Mouse (Mus musculus): Measurements from ENCODE around the gene Ankrd65. TPM values are rescaled to one million over a fixed set of nuclear protein-coding genes. Genes with fewer than 3 reads are reported as not detected.
"Not testable (repeated sequence)": the region's sequence is repeated elsewhere in the genome, so short reads cannot be mapped to it uniquely, and the experiment has no call there.

Gene Ankrd65
- not detected in 2 replicates for polyA plus RNA-seq (2016; fragmentation: Nextera tagmentation; extraction: Ambion mirVana)

- Histone ChIP-seq H3K4me2 (replicated peaks) (no peak within 1 kb of the TSS), H3K27ac (no peak within 1 kb of the TSS), H3K9ac (no peak within 1 kb of the TSS), H3K36me3 (no peaks in the 10 kb centered on the region), H3K4me1 (peaks cover under 1% of the 10 kb centered on the region; the same call in 1 of the 2 replicates), H3K9me3 (replicated peaks) (no peaks in the 10 kb centered on the region), H3K4me3 (no peak within 1 kb of the TSS), H3K27me3 (peaks cover 5% of the 10 kb centered on the region; the same call in 1 of the 2 replicates)
- 71% methylated on average over 3 of the region's 3 CpGs for WGBS
- no peak for ATAC-seq (ENCODE audit: low FRiP score)
Observed at GRCm38 (mm10) chr4:155790021-155790489, at the start of gene Ankrd65. Gene Ankrd65 (plus strand): TSS chr4:155790439.

- not testable (repeated sequence) for H3K27ac ChIP-seq; H3K27me3 ChIP-seq; H3K4me3 ChIP-seq; ATAC-seq (ENCODE audit: low FRiP score); H3K9ac ChIP-seq; H3K9me3 ChIP-seq (replicated peaks); H3K4me2 ChIP-seq (replicated peaks)
- Histone ChIP-seq H3K36me3 (peaks cover 72% of the 10 kb centered on the region), H3K4me1 (peaks cover 17% of the 10 kb centered on the region)
- 88% methylated on average over 10 of the region's 10 CpGs for WGBS
Observed at GRCm38 (mm10) chr4:155740681-155741080, 49.6 kb upstream of the Ankrd65 start.

GRCm38 (mm10) chr4:155742684-155743083 lies 47.6 kb upstream of the Ankrd65 start:
- ATAC-seq (ENCODE audit: low FRiP score): no peak
- H3K9me3 ChIP-seq (replicated peaks): no peaks in the 10 kb centered on the region
- H3K27ac ChIP-seq: no peak overlapping the region
- no peak overlapping the region for H3K4me3 ChIP-seq
- WGBS: 94% methylated on average over 5 of the region's 5 CpGs
- no peaks in the 10 kb centered on the region for H3K27me3 ChIP-seq
- H3K36me3 ChIP-seq: peaks cover 79% of the 10 kb centered on the region
- H3K9ac ChIP-seq: no peak overlapping the region
- no peaks in the 10 kb centered on the region for H3K4me1 ChIP-seq
- H3K4me2 ChIP-seq (replicated peaks): no peak overlapping the region

- Histone ChIP-seq H3K4me1 (no peaks in the 10 kb centered on the region), H3K9me3 (replicated peaks) (no peaks in the 10 kb centered on the region), H3K27me3 (no peaks in the 10 kb centered on the region), H3K36me3 (peaks cover 92% of the 10 kb centered on the region), H3K27ac (no peak overlapping the region), H3K9ac (no peak overlapping the region), H3K4me3 (no peak overlapping the region), H3K4me2 (replicated peaks) (no peak overlapping the region)
- ATAC-seq (ENCODE audit: low FRiP score): no peak
- WGBS: 94% methylated on average over 8 of the region's 8 CpGs
Observed at GRCm38 (mm10) chr4:155744474-155744873, 45.8 kb upstream of the Ankrd65 start.

GRCm38 (mm10) chr4:155745136-155745535 lies 45.1 kb upstream of the Ankrd65 start:
- Histone ChIP-seq H3K4me3 (no peak overlapping the region), H3K4me1 (no peaks in the 10 kb centered on the region), H3K27ac (no peak overlapping the region), H3K9me3 (replicated peaks) (no peaks in the 10 kb centered on the region), H3K27me3 (no peaks in the 10 kb centered on the region), H3K4me2 (replicated peaks) (no peak overlapping the region), H3K36me3 (peaks cover 92% of the 10 kb centered on the region), H3K9ac (no peak overlapping the region)
- WGBS: 91% methylated on average over 5 of the region's 5 CpGs
- no peak for ATAC-seq (ENCODE audit: low FRiP score)

GRCm38 (mm10) chr4:155746036-155746548 lies 44.1 kb upstream of the Ankrd65 start:
- Histone ChIP-seq H3K9ac (no peak overlapping the region), H3K27me3 (no peaks in the 10 kb centered on the region), H3K27ac (no peak overlapping the region), H3K4me1 (no peaks in the 10 kb centered on the region), H3K4me2 (replicated peaks) (no peak overlapping the region), H3K36me3 (peaks cover 93% of the 10 kb centered on the region), H3K9me3 (replicated peaks) (no peaks in the 10 kb centered on the region), H3K4me3 (no peak overlapping the region)
- ATAC-seq (ENCODE audit: low FRiP score): no peak
- WGBS: 88% methylated on average over 8 of the region's 8 CpGs

GRCm38 (mm10) chr4:155746575-155747490 lies 43.4 kb upstream of the Ankrd65 start:
- Histone ChIP-seq H3K4me1 (no peaks in the 10 kb centered on the region), H3K9ac (no peak overlapping the region), H3K4me3 (no peak overlapping the region), H3K36me3 (peaks cover 93% of the 10 kb centered on the region), H3K4me2 (replicated peaks) (no peak overlapping the region), H3K9me3 (replicated peaks) (no peaks in the 10 kb centered on the region), H3K27ac (no peak overlapping the region), H3K27me3 (no peaks in the 10 kb centered on the region)
- WGBS: 90% methylated on average over 17 of the region's 17 CpGs
- ATAC-seq (ENCODE audit: low FRiP score): no peak

GRCm38 (mm10) chr4:155757011-155757410 lies 33.2 kb upstream of the Ankrd65 start:
- H3K4me3 ChIP-seq: no peak overlapping the region
- ATAC-seq (ENCODE audit: low FRiP score): no peak
- no peaks in the 10 kb centered on the region for H3K27me3 ChIP-seq
- WGBS: 91% methylated on average over 12 of the region's 12 CpGs
- no peak overlapping the region for H3K9ac ChIP-seq
- peaks cover 49% of the 10 kb centered on the region for H3K36me3 ChIP-seq
- H3K4me1 ChIP-seq: peaks cover 28% of the 10 kb centered on the region
- no peak overlapping the region for H3K4me2 ChIP-seq (replicated peaks)
- no peak overlapping the region for H3K27ac ChIP-seq
- H3K9me3 ChIP-seq (replicated peaks): no peaks in the 10 kb centered on the region

- Histone ChIP-seq H3K9ac (peak overlapping the region; percentile 81), H3K4me1 (peaks cover 29% of the 10 kb centered on the region), H3K36me3 (peaks cover 21% of the 10 kb centered on the region), H3K9me3 (replicated peaks) (no peaks in the 10 kb centered on the region), H3K4me2 (replicated peaks) (peak overlapping the region; percentile 96), H3K27me3 (no peaks in the 10 kb centered on the region), H3K27ac (no peak overlapping the region; the same call in 1 of the 2 replicates), H3K4me3 (peak overlapping the region; percentile 76)
- ATAC-seq (ENCODE audit: low FRiP score): no peak
- 3% methylated on average over 10 of the region's 10 CpGs for WGBS
Observed at GRCm38 (mm10) chr4:155759862-155760612, 30.2 kb upstream of the Ankrd65 start.

GRCm38 (mm10) chr4:155760613-155761355 lies 29.5 kb upstream of the Ankrd65 start, which contains the start of gene Atad3a:
Gene Atad3a (minus strand): TSS chr4:155761093.
- H3K36me3 ChIP-seq: peaks cover 13% of the 10 kb centered on the region
- H3K27ac ChIP-seq: peak within 1 kb of the TSS; percentile 30; the same call in 1 of the 2 replicates
- ATAC-seq (ENCODE audit: low FRiP score): peak; percentile 96
- no peaks in the 10 kb centered on the region for H3K9me3 ChIP-seq (replicated peaks)
- under 1% methylated on average over 64 of the region's 68 CpGs for WGBS
- H3K27me3 ChIP-seq: no peaks in the 10 kb centered on the region
- H3K9ac ChIP-seq: peak within 1 kb of the TSS; percentile 83
- peak within 1 kb of the TSS; percentile 96 for H3K4me2 ChIP-seq (replicated peaks)
- peaks cover 29% of the 10 kb centered on the region for H3K4me1 ChIP-seq
- H3K4me3 ChIP-seq: peak within 1 kb of the TSS; percentile 76

- H3K4me3 ChIP-seq: peak overlapping the region; percentile 76
- H3K9ac ChIP-seq: peak overlapping the region; percentile 83
- H3K9me3 ChIP-seq (replicated peaks): no peaks in the 10 kb centered on the region
- H3K27me3 ChIP-seq: no peaks in the 10 kb centered on the region
- H3K27ac ChIP-seq: peak overlapping the region; percentile 30; the same call in 1 of the 2 replicates
- peak; percentile 12; the same call in 1 of the 2 replicates for ATAC-seq (ENCODE audit: low FRiP score)
- H3K4me2 ChIP-seq (replicated peaks): peak overlapping the region; percentile 96
- H3K4me1 ChIP-seq: peaks cover 29% of the 10 kb centered on the region
- WGBS: 3% methylated on average over 28 of the region's 28 CpGs
- peaks cover 6% of the 10 kb centered on the region; the same call in 1 of the 2 replicates for H3K36me3 ChIP-seq
Observed at GRCm38 (mm10) chr4:155761356-155762099, 28.7 kb upstream of the Ankrd65 start.
